Mouse (Mus musculus): ENCODE data around the gene Trank1.

The Trank1 gene

GRCm38 (mm10) chr9:111311031-111311842 lies at the start of gene Trank1:
Gene Trank1 (plus strand): TSS chr9:111311739.
- no peak for DNase-seq

GRCm38 (mm10) chr9:111267998-111268397 lies 43.5 kb upstream of the Trank1 start:
- DNase-seq, result no peak

DNA sequence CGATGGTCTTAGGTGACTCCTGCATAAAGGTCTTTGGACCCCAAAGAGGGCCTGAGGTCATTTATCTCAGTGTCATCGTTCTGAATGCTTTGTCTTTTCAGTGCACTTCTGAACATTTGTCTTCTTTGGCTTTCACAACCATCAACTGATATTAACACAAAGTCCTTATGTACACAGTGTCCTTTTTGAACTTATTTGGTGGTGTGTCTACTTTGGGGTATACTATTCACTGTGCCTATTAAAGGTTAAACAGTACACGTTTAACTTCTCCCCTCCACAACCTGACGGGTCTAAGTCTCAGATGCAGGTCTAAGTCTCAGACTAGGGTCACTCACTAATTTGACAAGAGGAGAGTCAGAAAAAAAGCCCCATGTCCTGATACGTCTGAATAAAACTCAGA lies 40.9 kb upstream of the Trank1 start:
- DNase-seq, result no peak

DNA sequence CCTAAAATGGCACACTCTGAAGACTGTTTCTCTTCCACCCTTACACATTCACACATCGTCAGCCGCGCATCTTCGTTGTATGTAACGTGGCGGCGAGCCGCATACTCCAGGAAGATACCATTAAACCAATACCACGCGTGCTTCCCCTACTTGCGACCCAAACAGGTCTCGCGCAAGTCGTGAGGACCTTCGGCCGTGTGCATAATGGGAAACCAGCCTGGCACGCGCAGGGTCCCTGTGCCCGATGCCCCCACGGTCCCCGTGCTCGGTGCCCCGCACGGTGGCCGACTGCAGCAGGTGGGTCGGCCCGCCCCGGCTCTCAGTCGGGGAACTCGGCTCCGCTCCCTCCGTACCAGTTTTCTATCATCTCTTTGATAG lies 40.5 kb upstream of the Trank1 start:
- DNase-seq, result no peak

DNA sequence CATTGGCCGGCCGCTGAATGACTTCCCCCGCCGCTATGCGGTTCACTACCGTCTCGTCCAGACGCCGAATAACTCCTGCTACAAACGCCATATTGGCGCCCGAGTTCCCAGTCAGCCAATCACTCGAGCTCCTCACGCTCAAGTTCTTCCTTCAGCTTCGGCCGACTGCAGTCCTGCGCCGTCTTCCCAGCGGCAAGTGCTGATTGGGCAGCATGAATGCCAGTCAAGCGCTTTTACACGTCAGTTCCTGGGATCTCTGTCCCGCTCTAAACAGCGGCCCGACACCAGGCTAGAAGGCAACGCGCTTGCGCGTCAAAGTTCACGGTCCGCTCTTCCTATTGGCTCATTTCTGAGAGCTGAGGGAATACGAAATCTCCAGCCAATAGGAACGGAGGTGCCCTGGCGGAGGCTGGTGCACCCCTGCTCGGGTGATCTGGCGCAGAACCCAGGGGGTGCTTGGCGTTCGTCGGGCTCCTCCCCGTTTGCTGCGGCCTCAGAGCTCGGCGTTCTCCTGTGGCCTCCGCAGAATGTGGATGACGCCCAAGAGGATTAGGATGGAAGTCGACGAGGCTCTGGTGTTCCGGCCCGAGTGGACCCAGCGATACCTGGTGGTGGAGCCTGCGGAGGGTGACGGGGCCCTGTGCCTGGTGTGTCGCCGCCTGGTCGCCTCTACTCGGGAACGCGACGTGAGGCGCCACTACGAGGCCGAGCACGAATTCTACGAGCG lies 39.9 kb upstream of the Trank1 start, which contains the start of the genes Mlh1 and Epm2aip1:
Mlh1 (minus strand) TSS at position 358 of the 727 bp plus-strand sequence.
Epm2aip1 (plus strand) TSS at position 496 of the 727 bp plus-strand sequence.
- peak; percentile 96 to 98 for DNase-seq

DNA sequence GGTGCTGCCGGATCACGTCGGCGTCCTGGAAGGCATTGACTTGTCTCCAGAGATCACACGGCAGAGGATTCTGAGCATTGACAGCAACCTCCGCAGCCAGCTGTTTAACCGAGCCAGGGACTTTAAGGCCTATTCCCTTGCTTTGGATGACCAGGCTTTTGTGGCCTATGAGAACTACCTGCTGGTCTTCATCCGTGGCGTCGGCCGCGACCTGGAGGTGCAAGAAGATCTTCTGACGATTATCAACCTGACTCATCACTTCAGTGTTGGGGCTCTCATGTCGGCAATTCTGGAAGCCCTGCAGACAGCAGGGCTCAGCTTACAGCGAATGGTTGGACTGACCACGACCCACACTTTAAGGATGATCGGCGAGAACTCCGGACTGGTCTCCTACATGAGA lies 39.2 kb upstream of the Trank1 start:
- DNase-seq, result peak in 1 of 2 experiments; percentile 10

GRCm38 (mm10) chr9:111272996-111273785 lies 38.3 kb upstream of the Trank1 start:
- peak in 1 of 2 experiments; percentile 32 for DNase-seq

GRCm38 (mm10) chr9:111273958-111274357 lies 37.6 kb upstream of the Trank1 start:
- DNase-seq, result no peak

GRCm38 (mm10) chr9:111275156-111275555 lies 36.4 kb upstream of the Trank1 start:
- peak in 1 of 2 experiments; percentile 22 for DNase-seq

GRCm38 (mm10) chr9:111285061-111285460 lies 26.5 kb upstream of the Trank1 start:
- DNase-seq, result no peak

GRCm38 (mm10) chr9:111285676-111286075 lies 25.9 kb upstream of the Trank1 start:
- DNase-seq, result no peak

DNA sequence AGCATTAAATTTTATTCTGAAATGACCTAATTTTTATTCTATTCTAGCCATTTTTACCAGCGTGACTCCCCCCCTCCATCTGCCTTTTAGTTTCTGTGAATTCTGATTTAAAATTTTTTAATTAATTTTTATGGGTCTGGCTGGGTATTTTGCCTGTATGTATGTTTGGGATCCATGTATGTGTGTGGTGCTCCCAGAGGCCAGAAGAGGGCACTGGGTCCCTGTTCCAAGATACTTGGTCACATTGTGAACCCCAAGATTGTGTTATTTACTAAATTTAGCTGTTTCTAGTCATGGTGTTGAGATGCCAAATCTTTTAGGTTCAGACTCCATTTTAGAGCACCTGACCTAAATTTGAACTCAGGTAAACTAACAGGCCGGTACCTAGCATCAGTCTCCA lies 25.1 kb upstream of the Trank1 start:
- no peak for DNase-seq

GRCm38 (mm10) chr9:111287956-111288355 lies 23.6 kb upstream of the Trank1 start:
- DNase-seq, result no peak

GRCm38 (mm10) chr9:111289294-111289831 lies 22.2 kb upstream of the Trank1 start:
- DNase-seq, result no peak

GRCm38 (mm10) chr9:111289832-111290339 lies 21.7 kb upstream of the Trank1 start:
- DNase-seq, result peak; percentile 66 to 69

DNA sequence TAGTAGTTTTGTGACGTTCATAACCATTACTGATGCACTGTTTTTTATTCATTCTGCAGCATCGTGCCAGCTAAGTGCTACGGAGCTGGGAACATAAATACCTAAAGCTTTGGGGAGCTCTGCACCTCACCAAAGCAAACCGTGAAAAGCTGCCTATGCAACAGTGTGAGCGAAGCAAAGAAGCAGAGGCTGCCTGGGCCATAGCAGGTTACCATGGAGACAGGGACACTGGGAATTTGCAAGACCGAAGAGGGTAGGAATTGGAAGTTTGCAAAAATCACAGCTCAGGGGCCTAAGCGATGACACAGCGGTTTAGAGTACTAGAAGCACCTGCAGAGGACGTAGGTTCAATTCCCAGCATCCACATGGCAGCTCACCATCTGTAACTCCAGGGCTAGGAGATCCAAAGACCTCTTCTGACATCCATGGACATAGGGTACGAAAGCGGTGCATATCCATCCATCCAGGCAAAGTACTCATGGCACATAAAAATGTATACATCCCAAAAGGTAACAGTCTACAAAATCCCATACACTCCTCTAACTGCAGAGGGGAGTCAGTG lies 20.9 kb upstream of the Trank1 start:
- DNase-seq, result no peak

GRCm38 (mm10) chr9:111293234-111293633 lies 18.3 kb upstream of the Trank1 start:
- no peak for DNase-seq

DNA sequence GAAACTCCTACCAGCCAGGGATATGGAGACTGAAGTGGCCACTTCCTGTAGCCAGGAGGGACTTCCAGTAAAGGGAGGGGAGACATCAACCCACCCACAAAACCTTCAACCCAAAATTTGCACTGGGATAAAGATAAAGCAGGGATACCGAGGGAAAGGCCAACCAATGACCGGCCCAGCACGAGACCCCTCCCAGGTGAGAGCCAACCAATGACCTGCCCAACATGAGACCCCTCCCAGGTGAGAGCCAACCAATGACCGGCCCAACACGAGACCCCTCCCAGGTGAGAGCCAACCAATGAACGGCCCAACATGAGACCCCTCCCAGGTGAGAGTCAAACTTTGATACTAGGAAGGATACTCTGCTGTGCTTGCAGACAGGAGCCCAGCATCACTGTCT lies 16.6 kb upstream of the Trank1 start:
- DNase-seq, result no peak

DNA sequence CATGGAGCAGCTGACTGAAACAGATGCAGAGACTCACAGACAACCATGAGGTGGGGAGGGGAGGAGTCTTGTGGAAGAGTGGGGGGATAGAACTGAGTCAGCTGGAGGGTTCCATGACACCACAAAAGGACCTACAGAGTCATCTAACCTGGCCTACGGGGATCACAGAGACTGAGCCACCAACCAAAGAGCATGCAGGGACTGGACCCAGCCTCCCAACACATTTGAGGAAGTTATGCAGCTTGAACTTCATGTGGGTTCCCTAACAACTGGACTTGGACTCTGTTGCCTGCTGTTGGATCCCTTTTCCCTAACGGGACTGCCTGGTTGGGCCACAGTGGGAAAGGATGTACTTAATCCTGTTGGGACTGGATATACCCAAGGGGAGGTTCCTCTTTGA lies 16.2 kb upstream of the Trank1 start:
- DNase-seq, result no peak

GRCm38 (mm10) chr9:111296433-111296832 lies 15.1 kb upstream of the Trank1 start:
- DNase-seq, result no peak

GRCm38 (mm10) chr9:111298606-111299005 lies 12.9 kb upstream of the Trank1 start:
- DNase-seq, result no peak

GRCm38 (mm10) chr9:111302196-111302831 lies 9.2 kb upstream of the Trank1 start:
- no peak for DNase-seq

All from thymus, adult 18-20 months (tissue).